Mouse (Mus musculus): Measurements from ENCODE around the gene Ldah. TPM values are rescaled to one million over a fixed set of nuclear protein-coding genes. Genes with fewer than 3 reads are reported as not detected.

Gene Ldah
- 10 to 100 TPM; 68.4 to 90.9 TPM for polyA plus RNA-seq (2017; shearing (Covaris generic))

DNA sequence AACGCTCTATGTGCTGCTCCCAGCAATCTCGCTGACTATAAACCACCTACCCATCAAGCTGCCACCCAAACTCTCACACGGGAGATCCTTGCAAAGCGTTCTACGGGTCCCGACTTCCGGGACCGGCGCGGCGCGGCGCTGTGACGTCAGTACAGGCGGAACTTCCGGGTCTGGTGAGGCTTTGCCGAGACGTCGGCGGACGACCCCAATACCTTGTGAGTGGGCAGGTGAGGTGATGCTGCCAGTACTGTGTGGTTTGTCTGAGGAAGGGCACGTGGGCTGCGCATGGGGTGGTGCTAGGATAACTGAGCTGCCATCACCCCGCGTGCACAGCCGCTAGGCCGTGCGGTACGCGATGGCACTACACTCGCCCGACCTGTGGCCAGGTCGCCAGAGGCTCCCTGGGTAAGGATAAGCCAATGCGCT, at the start of gene Ldah:
Gene Ldah, plus strand, starts transcription at position 130 of the 426 bp plus-strand sequence.

DNA sequence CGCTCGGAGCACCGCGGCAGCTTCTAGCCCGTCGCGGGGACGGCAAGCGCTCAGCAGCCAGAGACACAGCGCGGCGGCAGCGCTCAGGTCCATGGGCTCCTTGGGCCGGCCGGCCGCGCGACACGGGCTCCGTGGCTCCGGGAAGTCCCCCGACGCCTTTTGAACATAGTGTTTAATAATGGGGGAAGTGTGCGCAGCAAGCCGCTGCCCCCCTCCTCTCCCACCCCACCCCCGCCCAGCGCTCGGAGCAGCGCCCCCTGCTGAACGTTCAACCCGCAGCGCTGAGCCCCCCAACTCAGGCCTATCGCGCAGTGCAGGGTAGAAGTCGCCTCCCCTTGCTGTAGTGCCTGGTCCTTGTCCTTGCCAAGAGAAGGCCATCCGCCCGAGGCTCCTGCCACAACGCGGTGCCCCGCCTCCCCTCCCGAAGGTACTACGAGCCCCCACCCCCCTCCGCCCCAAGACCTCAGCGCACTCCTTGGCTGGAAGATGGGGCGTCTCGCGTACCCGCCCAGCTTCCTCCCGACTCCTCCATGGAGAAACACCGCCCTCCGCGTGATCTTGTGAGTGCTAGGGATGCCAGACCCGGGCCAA, 94.0 kb downstream of the Ldah start, which contains the start of gene Gdf7:
Gene Gdf7, minus strand, starts transcription at position 114 of the 591 bp plus-strand sequence.

DNA sequence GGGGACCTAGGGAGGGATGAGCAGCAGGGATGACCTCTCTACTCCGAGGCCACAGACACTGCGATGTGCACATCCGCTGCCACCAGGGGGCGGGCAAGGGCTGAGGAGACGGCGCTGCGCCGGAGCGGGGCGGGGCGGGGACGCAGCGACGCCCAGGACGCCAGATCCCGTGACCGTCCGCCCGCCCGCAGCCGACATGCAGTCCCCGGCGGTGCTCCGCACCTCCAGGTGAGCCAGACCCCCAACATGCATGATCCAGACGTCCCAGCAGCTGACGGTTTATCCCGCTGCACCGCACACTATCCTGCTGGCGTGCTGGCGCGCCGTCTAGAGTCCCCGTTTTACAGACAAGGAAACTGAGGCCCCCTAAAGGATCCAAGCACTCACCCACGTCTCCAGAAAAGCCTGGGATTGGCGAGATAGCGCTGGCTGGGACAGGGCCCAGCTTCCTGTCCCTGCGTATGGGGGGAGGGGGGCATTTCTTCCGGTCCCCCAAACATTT, 105.4 kb downstream of the Ldah start, which contains the start of gene Hs1bp3:
Gene Hs1bp3, plus strand, starts transcription at position 163 of the 502 bp plus-strand sequence.

Other genes with a start within 250 kb of the Ldah start
- gene Apob, start 230.5 kb upstream of the Ldah start, polyA plus RNA-seq (2017; shearing (Covaris generic)), result under 1 TPM; 0.12 to 0.17 TPM
- gene Gdf7, start 93.8 kb downstream of the Ldah start, polyA plus RNA-seq (2017; shearing (Covaris generic)), result under 1 TPM; 0.11 to 0.40 TPM
- 10 to 100 TPM in 1 of 2 experiments, 1 to 10 TPM in 1; 9.1 to 10.3 TPM for gene Hs1bp3, start 105.3 kb downstream of the Ldah start, polyA plus RNA-seq (2017; shearing (Covaris generic))